Mouse (Mus musculus): ENCODE data around the gene Cyb5d2. TPM values are rescaled to one million over a fixed set of nuclear protein-coding genes. Genes with fewer than 3 reads are reported as not detected.

Cyb5d2 gene
- 6.7 and 7.5 TPM in 2 replicates for polyA plus RNA-seq (2015; fragmentation: Nextera tagmentation; extraction: Ambion mirVana)

DNA sequence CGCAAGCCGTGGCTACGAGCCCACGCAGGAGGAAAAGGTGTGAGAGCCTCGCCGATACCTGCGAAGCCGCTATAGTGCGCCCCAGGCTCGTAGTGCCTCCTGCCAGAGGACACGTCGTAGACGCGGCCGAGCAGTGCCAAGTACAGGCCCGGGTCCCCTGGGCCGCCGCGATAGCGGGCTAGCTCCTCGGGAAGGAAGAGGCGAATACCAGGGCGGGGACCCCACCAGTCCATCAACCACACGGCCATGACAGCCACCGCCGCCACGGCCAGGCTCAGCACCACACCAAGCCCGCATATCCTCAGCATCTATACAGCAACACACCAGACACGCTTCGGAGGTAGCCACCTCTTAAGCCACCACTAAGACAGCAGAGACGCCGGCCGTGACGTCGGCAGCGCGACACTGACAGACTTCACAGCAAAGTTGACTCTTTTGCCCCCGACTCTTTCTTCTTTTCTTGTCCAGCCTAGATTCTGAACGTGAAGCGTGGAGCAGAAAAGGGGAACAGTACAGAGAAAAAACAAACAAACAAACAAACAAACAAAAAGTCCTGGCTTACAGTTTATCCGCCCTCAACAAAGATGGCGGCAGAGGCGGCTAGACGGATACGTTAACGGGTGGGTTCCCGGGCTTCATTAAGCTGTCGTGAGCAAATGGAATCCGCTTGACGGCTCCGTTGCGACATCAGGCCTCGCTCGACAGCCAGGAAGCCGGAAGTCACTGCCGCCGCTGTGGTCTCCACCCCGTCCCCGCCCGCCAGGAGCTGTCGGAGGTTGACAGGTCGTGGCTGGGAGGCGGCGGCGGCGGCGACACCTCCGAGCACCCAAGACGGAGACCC is at the start of gene Cyb5d2, which contains the start of gene Zzef1:
Cyb5d2 (minus strand) TSS at position 688 of the 841 bp plus-strand sequence.
Zzef1 (plus strand) TSS at position 772 of the 841 bp plus-strand sequence.
- under 1% methylated on average over 69 of the region's 69 CpGs for WGBS
- peak; percentile 94 for ATAC-seq (ENCODE audit: low FRiP score, low TSS enrichment)
- Histone ChIP-seq H3K36me3 (ENCODE audit: insufficient read depth, low read length) (no peaks in the 10 kb centered on the region), H3K4me3 (ENCODE audit: low read length) (peak within 1 kb of the TSS; percentile 99), H3K9me3 (ENCODE audit: low read length) (no peaks in the 10 kb centered on the region), H3K4me1 (ENCODE audit: insufficient read depth, low read length) (peaks cover 15% of the 10 kb centered on the region), H3K27me3 (ENCODE audit: insufficient read depth, low read length) (no peaks in the 10 kb centered on the region), H3K9ac (replicated peaks; ENCODE audit: low read length) (peak within 1 kb of the TSS; percentile 89), H3K4me2 (replicated peaks; ENCODE audit: low read depth, low read length) (peak within 1 kb of the TSS; percentile 89), H3K27ac (ENCODE audit: low read length) (peak within 1 kb of the TSS; percentile 83)

DNA sequence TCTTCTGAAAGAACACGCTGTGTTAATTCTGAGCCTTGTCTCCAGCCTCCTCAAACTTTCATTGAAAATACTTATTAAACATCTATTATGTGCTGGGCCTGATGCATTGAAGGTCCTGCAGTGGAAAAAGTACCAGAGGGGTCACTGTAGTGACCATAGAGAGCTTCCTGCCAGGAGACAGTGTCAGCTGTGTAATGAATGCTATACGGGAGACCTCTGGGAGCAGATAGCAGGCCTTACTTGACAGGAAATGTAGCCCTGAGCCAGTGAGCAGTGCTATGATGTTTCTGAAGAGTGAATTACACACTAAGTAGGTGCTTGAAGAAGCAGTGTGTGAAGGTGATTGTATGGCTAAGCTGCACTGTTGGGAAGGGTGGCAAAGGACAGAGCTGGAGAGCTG is 49.6 kb upstream of the Cyb5d2 start:
- 85% methylated on average over 2 of the region's 2 CpGs for WGBS
- H3K4me3 ChIP-seq (ENCODE audit: low read length): no peak overlapping the region
- H3K27me3 ChIP-seq (ENCODE audit: insufficient read depth, low read length): no peaks in the 10 kb centered on the region
- H3K9me3 ChIP-seq (ENCODE audit: low read length): no peaks in the 10 kb centered on the region
- H3K9ac ChIP-seq (replicated peaks; ENCODE audit: low read length): no peak overlapping the region
- H3K4me1 ChIP-seq (ENCODE audit: insufficient read depth, low read length): no peaks in the 10 kb centered on the region
- peaks cover 21% of the 10 kb centered on the region for H3K36me3 ChIP-seq (ENCODE audit: insufficient read depth, low read length)
- no peak overlapping the region for H3K27ac ChIP-seq (ENCODE audit: low read length)
- H3K4me2 ChIP-seq (replicated peaks; ENCODE audit: low read depth, low read length): no peak overlapping the region
- no peak for ATAC-seq (ENCODE audit: low FRiP score, low TSS enrichment)

DNA sequence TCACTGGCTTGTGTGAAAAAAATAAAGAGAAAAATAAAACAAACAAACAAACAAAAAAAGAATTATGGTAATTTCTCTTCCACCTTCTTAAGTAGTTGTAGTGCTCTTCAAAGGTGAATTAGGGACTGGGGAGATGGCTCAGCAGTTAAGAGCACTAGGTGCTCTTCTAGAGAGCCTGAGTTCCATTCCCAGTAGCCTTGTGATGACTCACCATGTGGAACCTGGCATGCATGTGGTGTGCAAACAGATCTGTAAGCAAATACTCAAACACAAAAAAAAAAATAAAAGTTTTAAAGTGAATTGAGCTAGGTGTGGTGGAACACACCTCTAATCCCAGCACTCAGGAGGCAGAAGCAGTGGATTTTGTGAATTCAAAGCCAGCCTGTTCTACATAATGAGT is 47.6 kb upstream of the Cyb5d2 start:
- Histone ChIP-seq H3K27me3 (ENCODE audit: insufficient read depth, low read length) (no peaks in the 10 kb centered on the region), H3K9ac (replicated peaks; ENCODE audit: low read length) (no peak overlapping the region), H3K9me3 (ENCODE audit: low read length) (no peaks in the 10 kb centered on the region), H3K4me3 (ENCODE audit: low read length) (no peak overlapping the region), H3K4me1 (ENCODE audit: insufficient read depth, low read length) (no peaks in the 10 kb centered on the region), H3K36me3 (ENCODE audit: insufficient read depth, low read length) (peaks cover 18% of the 10 kb centered on the region), H3K4me2 (replicated peaks; ENCODE audit: low read depth, low read length) (no peak overlapping the region), H3K27ac (ENCODE audit: low read length) (no peak overlapping the region)
- ATAC-seq (ENCODE audit: low FRiP score, low TSS enrichment): no peak

DNA sequence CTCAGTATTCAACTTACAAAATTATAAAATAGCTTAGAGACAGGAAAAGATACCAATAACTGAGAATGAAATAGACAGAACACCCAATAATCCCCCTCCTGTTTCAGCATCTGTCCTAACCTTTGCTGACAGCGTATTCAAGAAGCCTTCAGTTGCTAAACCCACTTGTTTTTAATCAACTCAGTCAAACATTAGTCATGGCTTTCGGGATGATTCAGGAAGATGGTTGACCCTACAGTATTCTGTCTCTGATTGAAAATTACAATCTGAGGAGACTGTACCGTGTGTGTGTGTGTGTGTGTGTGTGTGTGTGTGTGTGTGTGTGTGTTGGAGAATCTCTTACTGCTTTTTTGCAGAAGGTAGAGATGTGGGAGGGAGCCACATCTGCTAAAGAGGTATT is 46.8 kb upstream of the Cyb5d2 start:
- H3K4me3 ChIP-seq (ENCODE audit: low read length): no peak overlapping the region
- H3K27ac ChIP-seq (ENCODE audit: low read length): no peak overlapping the region
- H3K9ac ChIP-seq (replicated peaks; ENCODE audit: low read length): no peak overlapping the region
- peaks cover 12% of the 10 kb centered on the region; the same call in 1 of the 2 replicates for H3K36me3 ChIP-seq (ENCODE audit: insufficient read depth, low read length)
- H3K4me2 ChIP-seq (replicated peaks; ENCODE audit: low read depth, low read length): no peak overlapping the region
- no peaks in the 10 kb centered on the region for H3K9me3 ChIP-seq (ENCODE audit: low read length)
- ATAC-seq (ENCODE audit: low FRiP score, low TSS enrichment): no peak
- WGBS: 87% methylated on average over 3 of the region's 3 CpGs
- H3K4me1 ChIP-seq (ENCODE audit: insufficient read depth, low read length): no peaks in the 10 kb centered on the region
- H3K27me3 ChIP-seq (ENCODE audit: insufficient read depth, low read length): no peaks in the 10 kb centered on the region

DNA sequence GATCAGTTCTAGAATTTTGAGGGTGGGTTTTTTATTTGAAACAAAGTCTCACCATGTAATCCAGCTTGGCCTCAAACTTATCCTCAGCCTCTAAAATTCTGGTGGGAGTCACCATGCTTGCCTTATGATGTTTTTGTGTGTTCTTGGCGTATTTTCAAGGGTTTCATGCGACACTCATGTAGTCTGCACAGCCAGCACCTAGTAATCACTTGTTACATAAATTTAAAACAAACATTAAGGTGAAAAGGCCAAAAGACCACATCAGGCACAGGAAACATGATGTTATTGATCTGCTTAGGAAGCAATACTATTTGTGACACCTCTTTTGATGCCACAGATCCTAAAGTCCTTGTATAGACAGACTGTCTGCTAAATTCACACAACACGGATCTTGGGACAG is 33.9 kb upstream of the Cyb5d2 start:
- Histone ChIP-seq H3K4me3 (ENCODE audit: low read length) (no peak overlapping the region), H3K4me2 (replicated peaks; ENCODE audit: low read depth, low read length) (no peak overlapping the region), H3K4me1 (ENCODE audit: insufficient read depth, low read length) (no peaks in the 10 kb centered on the region), H3K9me3 (ENCODE audit: low read length) (no peaks in the 10 kb centered on the region), H3K27me3 (ENCODE audit: insufficient read depth, low read length) (no peaks in the 10 kb centered on the region), H3K9ac (replicated peaks; ENCODE audit: low read length) (no peak overlapping the region), H3K36me3 (ENCODE audit: insufficient read depth, low read length) (peaks cover 44% of the 10 kb centered on the region; the same call in 1 of the 2 replicates), H3K27ac (ENCODE audit: low read length) (no peak overlapping the region)
- 84% methylated on average over 3 of the region's 3 CpGs for WGBS
- no peak for ATAC-seq (ENCODE audit: low FRiP score, low TSS enrichment)

DNA sequence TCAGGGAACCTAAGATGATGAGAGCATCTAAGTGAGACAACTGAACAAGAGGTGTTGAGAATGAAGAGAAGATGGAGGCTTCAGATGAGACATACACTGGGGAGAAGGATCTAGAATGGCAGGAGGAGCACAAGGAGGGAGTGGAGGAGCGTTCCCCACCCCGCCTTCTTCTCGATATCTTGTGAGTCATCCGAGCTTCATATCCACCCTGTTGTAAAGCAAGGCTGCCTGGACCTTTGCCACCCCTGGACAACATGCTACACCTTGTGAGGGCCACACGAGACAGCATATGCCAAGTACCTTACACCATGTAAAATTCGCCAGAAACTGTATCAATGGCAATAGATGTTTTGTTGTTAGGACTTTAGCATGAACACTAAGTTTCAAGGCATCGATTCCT is 25.1 kb upstream of the Cyb5d2 start:
- no peak overlapping the region for H3K9ac ChIP-seq (replicated peaks; ENCODE audit: low read length)
- H3K4me2 ChIP-seq (replicated peaks; ENCODE audit: low read depth, low read length): no peak overlapping the region
- no peaks in the 10 kb centered on the region for H3K9me3 ChIP-seq (ENCODE audit: low read length)
- 89% methylated on average over 7 of the region's 7 CpGs for WGBS
- no peak overlapping the region for H3K27ac ChIP-seq (ENCODE audit: low read length)
- no peak overlapping the region for H3K4me3 ChIP-seq (ENCODE audit: low read length)
- H3K36me3 ChIP-seq (ENCODE audit: insufficient read depth, low read length): peaks cover 29% of the 10 kb centered on the region; the same call in 1 of the 2 replicates
- ATAC-seq (ENCODE audit: low FRiP score, low TSS enrichment): no peak
- no peaks in the 10 kb centered on the region for H3K4me1 ChIP-seq (ENCODE audit: insufficient read depth, low read length)
- H3K27me3 ChIP-seq (ENCODE audit: insufficient read depth, low read length): no peaks in the 10 kb centered on the region

DNA sequence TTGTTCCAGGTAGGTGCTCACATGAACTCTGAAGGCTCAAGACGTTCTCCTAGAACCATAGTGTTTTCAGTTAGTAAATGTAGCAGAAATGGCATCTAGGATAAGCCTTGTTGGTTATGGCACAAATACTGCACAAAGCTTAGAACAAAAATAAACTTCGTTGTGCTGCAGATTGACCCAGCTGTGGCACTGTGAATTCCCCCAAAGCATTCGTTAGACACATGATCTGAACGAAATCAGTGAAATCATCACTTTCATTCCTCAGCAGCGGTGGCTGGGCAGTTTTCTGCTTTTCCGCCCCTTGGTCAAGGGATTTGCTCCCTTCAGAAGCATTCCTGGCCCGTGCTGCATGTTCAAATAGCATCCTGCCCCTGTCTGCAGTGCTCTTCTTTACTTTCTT is 22.1 kb upstream of the Cyb5d2 start:
- 85% methylated on average over 7 of the region's 7 CpGs for WGBS
- ATAC-seq (ENCODE audit: low FRiP score, low TSS enrichment): no peak
- no peaks in the 10 kb centered on the region for H3K27me3 ChIP-seq (ENCODE audit: insufficient read depth, low read length)

DNA sequence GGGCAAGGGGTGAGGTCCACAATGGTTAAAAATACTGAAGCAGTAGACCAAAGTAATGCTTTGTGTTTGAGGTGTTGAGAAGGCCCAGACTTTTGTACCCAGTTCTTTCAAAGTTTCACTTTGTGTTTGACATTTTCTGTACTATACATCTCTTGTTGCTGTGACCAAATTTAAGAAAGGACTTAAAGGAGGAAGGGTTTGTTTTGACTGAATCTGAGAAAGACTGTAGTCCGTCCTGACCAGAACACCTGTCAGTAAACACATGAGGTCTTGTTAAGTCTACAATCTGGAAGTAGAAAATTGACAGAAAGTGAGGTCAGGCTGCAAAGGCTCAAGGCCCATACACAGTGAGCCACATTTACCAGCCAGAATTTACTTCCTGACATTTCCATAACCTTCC is 20.9 kb upstream of the Cyb5d2 start:
- Histone ChIP-seq H3K27me3 (ENCODE audit: insufficient read depth, low read length) (no peaks in the 10 kb centered on the region), H3K36me3 (ENCODE audit: insufficient read depth, low read length) (peaks cover 15% of the 10 kb centered on the region; the same call in 1 of the 2 replicates), H3K4me2 (replicated peaks; ENCODE audit: low read depth, low read length) (no peak overlapping the region), H3K27ac (ENCODE audit: low read length) (no peak overlapping the region), H3K9me3 (ENCODE audit: low read length) (no peaks in the 10 kb centered on the region), H3K4me1 (ENCODE audit: insufficient read depth, low read length) (no peaks in the 10 kb centered on the region), H3K9ac (replicated peaks; ENCODE audit: low read length) (no peak overlapping the region), H3K4me3 (ENCODE audit: low read length) (no peak overlapping the region)
- no peak for ATAC-seq (ENCODE audit: low FRiP score, low TSS enrichment)
- 93% methylated on average over 1 of the region's 1 CpGs for WGBS

More for the DNA sequence above, 22.1 kb upstream of the Cyb5d2 start:
- no peak overlapping the region for H3K4me2 ChIP-seq (replicated peaks; ENCODE audit: low read depth, low read length)
- no peaks in the 10 kb centered on the region for H3K4me1 ChIP-seq (ENCODE audit: insufficient read depth, low read length)
- no peak overlapping the region for H3K27ac ChIP-seq (ENCODE audit: low read length)
- H3K4me3 ChIP-seq (ENCODE audit: low read length): no peak overlapping the region
- peaks cover 20% of the 10 kb centered on the region; the same call in 1 of the 2 replicates for H3K36me3 ChIP-seq (ENCODE audit: insufficient read depth, low read length)
- no peak overlapping the region for H3K9ac ChIP-seq (replicated peaks; ENCODE audit: low read length)
- H3K9me3 ChIP-seq (ENCODE audit: low read length): no peaks in the 10 kb centered on the region

DNA sequence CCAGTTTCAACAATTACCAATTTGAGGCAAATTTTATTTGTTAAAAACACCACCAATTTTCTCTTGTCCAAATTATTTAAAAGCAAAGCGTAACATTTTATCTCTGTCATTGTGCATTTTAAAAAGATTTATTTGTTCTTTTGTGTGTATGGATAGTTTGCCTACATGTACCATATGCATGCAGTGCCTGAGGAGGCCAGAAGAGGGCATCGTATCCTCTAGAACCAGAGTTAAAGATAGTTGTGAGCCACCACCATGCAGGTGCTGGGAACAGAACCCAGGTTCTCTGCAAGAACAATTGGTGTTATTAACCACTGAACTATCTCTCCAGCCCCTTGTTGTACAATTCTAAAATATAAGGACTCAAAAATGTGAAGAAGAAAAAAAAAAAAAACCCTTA is 18.2 kb upstream of the Cyb5d2 start:
- Histone ChIP-seq H3K4me2 (replicated peaks; ENCODE audit: low read depth, low read length) (no peak overlapping the region), H3K4me3 (ENCODE audit: low read length) (no peak overlapping the region), H3K4me1 (ENCODE audit: insufficient read depth, low read length) (no peaks in the 10 kb centered on the region), H3K36me3 (ENCODE audit: insufficient read depth, low read length) (no peaks in the 10 kb centered on the region), H3K27ac (ENCODE audit: low read length) (no peak overlapping the region), H3K27me3 (ENCODE audit: insufficient read depth, low read length) (no peaks in the 10 kb centered on the region), H3K9me3 (ENCODE audit: low read length) (no peaks in the 10 kb centered on the region), H3K9ac (replicated peaks; ENCODE audit: low read length) (no peak overlapping the region)
- ATAC-seq (ENCODE audit: low FRiP score, low TSS enrichment): no peak
- WGBS: 84% methylated on average over 2 of the region's 2 CpGs

DNA sequence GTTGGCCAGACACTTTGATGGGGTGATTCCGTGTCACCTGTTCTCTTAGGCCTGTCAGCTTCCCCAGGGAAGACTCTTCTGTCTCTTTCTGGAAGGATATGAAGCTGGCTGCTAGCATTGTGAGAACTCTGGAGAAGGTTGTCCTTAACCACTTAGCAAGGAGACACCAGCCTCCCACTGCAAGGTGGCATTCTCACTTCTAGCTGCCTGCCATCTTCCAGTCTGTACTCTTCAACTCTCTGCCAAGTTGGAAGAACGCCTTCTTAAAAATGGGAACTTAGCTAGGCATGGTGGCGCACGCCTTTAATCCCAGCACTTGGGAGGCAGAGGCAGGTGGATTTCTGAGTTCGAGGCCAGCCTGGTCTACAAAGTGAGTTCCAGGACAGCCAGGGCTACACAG is 17.7 kb upstream of the Cyb5d2 start:
- Histone ChIP-seq H3K9me3 (ENCODE audit: low read length) (no peaks in the 10 kb centered on the region), H3K4me2 (replicated peaks; ENCODE audit: low read depth, low read length) (no peak overlapping the region), H3K36me3 (ENCODE audit: insufficient read depth, low read length) (no peaks in the 10 kb centered on the region), H3K27me3 (ENCODE audit: insufficient read depth, low read length) (no peaks in the 10 kb centered on the region), H3K27ac (ENCODE audit: low read length) (no peak overlapping the region), H3K9ac (replicated peaks; ENCODE audit: low read length) (no peak overlapping the region), H3K4me3 (ENCODE audit: low read length) (no peak overlapping the region), H3K4me1 (ENCODE audit: insufficient read depth, low read length) (no peaks in the 10 kb centered on the region)
- 94% methylated on average over 5 of the region's 5 CpGs for WGBS
- no peak for ATAC-seq (ENCODE audit: low FRiP score, low TSS enrichment)

Measured in kidney, embryonic 16.5 days (tissue).